21 mouse cellular contexts compared by ENCODE assay signal in genomic region chr11:48844309-48844708, GRCm38 (mm10). TPM values are rescaled to one million over a fixed set of nuclear protein-coding genes. Genes with fewer than 3 reads are reported as not detected.
DNase-seq lines count a peak whose midpoint lies in the region; ATAC-seq and TF ChIP-seq lines count a peak whose summit lies in the region.
"Had no signal": no experiment of that assay in that cellular context is flagged by ENCODE, and none has a peak within 500 bp of the region (broad histone marks: within the 10 kb centered on the region; RNA-seq: fewer than 3 reads in every experiment).

No protein-coding gene starts in this region.

- WGBS in midbrain, embryonic 11.5 days: 53% methylated on average over 6 of the region's 6 CpGs
- 32% methylated on average over 6 of the region's 6 CpGs for WGBS in midbrain, postnatal 0 days

- peaks cover 2% of the 10 kb centered on the region; the same call in 1 of the 2 replicates for H3K27me3 ChIP-seq in midbrain, embryonic 11.5 days (ENCODE audit: control insufficient read depth, insufficient read depth, low read length)
- no peaks in the 10 kb centered on the region for H3K27me3 ChIP-seq in midbrain, postnatal 0 days (ENCODE audit: insufficient read depth, low read length)

- H3K4me3 ChIP-seq in midbrain, embryonic 11.5 days (ENCODE audit: low read depth, low read length): no peak overlapping the region
- no peak overlapping the region for H3K4me3 ChIP-seq in midbrain, postnatal 0 days (ENCODE audit: low read depth, low read length)
- H3K4me3 ChIP-seq: embryonic facial prominence, embryonic 12.5 days; erythroblast, embryonic 14.5 days; forebrain, embryonic 12.5 days; heart, embryonic 10.5 days; hindbrain, embryonic 15.5 days; midbrain, embryonic 10.5 days; neural tube, embryonic 15.5 days had no signal

- no peak overlapping the region for H3K9ac ChIP-seq in midbrain, embryonic 11.5 days (ENCODE audit: low read length)
- no peak overlapping the region for H3K9ac ChIP-seq in midbrain, postnatal 0 days (replicated peaks; ENCODE audit: low read length, poor library complexity, severe bottlenecking)
- H3K9ac ChIP-seq: embryonic facial prominence, embryonic 12.5 days; forebrain, embryonic 12.5 days; hindbrain, embryonic 15.5 days; neural tube, embryonic 15.5 days had no signal

- H3K4me1 ChIP-seq in midbrain, embryonic 11.5 days (ENCODE audit: control insufficient read depth, insufficient read depth, low read length): no peaks in the 10 kb centered on the region
- no peaks in the 10 kb centered on the region for H3K4me1 ChIP-seq in midbrain, postnatal 0 days (ENCODE audit: insufficient read depth, low read length)
- H3K4me1 ChIP-seq: embryonic facial prominence, embryonic 12.5 days; forebrain, embryonic 12.5 days; midbrain, embryonic 10.5 days; neural tube, embryonic 15.5 days had no signal

- no peak for TF ChIP-seq CTCF in midbrain, postnatal 0 days (IDR thresholded peaks at IDR 0.05)

- H3K4me2 ChIP-seq in midbrain, embryonic 11.5 days: no peak overlapping the region
- H3K4me2 ChIP-seq in midbrain, postnatal 0 days (ENCODE audit: low read depth, low read length, poor library complexity, severe bottlenecking): no peak overlapping the region
- H3K4me2 ChIP-seq: embryonic facial prominence, embryonic 12.5 days; forebrain, embryonic 12.5 days; hindbrain, embryonic 15.5 days; liver, embryonic 11.5 days; neural tube, embryonic 15.5 days had no signal

- no peak overlapping the region for H3K27ac ChIP-seq in midbrain, embryonic 11.5 days (ENCODE audit: low read depth, low read length)
- H3K27ac ChIP-seq in midbrain, postnatal 0 days (ENCODE audit: low read depth, low read length): no peak overlapping the region
- H3K27ac ChIP-seq: embryonic facial prominence, embryonic 12.5 days; forebrain, embryonic 12.5 days; heart, embryonic 10.5 days; hindbrain, embryonic 15.5 days; midbrain, embryonic 10.5 days; neural tube, embryonic 15.5 days had no signal

- H3K36me3 ChIP-seq in midbrain, embryonic 11.5 days (ENCODE audit: control insufficient read depth, insufficient read depth, low read length): no peaks in the 10 kb centered on the region
- no peaks in the 10 kb centered on the region for H3K36me3 ChIP-seq in midbrain, postnatal 0 days (ENCODE audit: insufficient read depth, low read length)
- H3K36me3 ChIP-seq: embryonic facial prominence, embryonic 12.5 days; forebrain, embryonic 12.5 days; heart, embryonic 10.5 days; hindbrain, embryonic 15.5 days; midbrain, embryonic 10.5 days; neural tube, embryonic 15.5 days had no signal

- no peaks in the 10 kb centered on the region for H3K9me3 ChIP-seq in midbrain, embryonic 11.5 days (ENCODE audit: control insufficient read depth, low read length)
- no peaks in the 10 kb centered on the region for H3K9me3 ChIP-seq in midbrain, postnatal 0 days (ENCODE audit: low read length)
- H3K9me3 ChIP-seq: embryonic facial prominence, embryonic 12.5 days; forebrain, embryonic 12.5 days; heart, embryonic 10.5 days; hindbrain, embryonic 15.5 days; midbrain, embryonic 10.5 days; neural tube, embryonic 15.5 days had no signal

- DNase-seq in adrenal gland, postnatal 14 days: peak; percentile 40
- no peak for DNase-seq in adrenal gland, adult 18-20 months (ENCODE audit: low spot score in 2 of 2)
- peak; percentile 46 for DNase-seq in kidney, adult 18-20 months
- DNase-seq in kidney, postnatal 10 days: no peak
- peak; percentile 62 for DNase-seq in midbrain, embryonic 11.5 days (ENCODE audit: low spot score, missing footprints)
- DNase-seq in midbrain, postnatal 0 days (ENCODE audit: low spot score): no peak
- no peak for DNase-seq in layer of hippocampus, postnatal 10 days (ENCODE audit: low spot score in 2 of 2)
- DNase-seq: adrenal gland, postnatal 25 days; lung, adult 18-20 months; lung, postnatal 10 days; right cerebral cortex, adult 18-20 months had no signal

- no peak for ATAC-seq in midbrain, embryonic 11.5 days (ENCODE audit: low FRiP score)
- no peak for ATAC-seq in midbrain, postnatal 0 days (ENCODE audit: low FRiP score)
- ATAC-seq in erythroblast, adult 5-6 weeks (replicated peaks; ENCODE audit: low FRiP score, poor library complexity, severe bottlenecking): no peak
- ATAC-seq: CD4-positive, CD25-positive, alpha-beta regulatory T cell, adult 4 months had no signal

RNA-seq across cellular contexts. Expression of gene Gm12184, which starts 17.9 kb away (rescaled TPM):
- 2.3 and 3.5 TPM in 2 replicates for total RNA-seq in adrenal gland, postnatal 14 days (2021)
- total RNA-seq in adrenal gland, adult 18-20 months (2021): 1 to 10 TPM in 1 of 2 experiments, under 1 TPM in 1; 0.76 to 3.1 TPM
- 7.4 and 11.5 TPM in 2 replicates for polyA plus RNA-seq in midbrain, embryonic 11.5 days (2014; fragmentation: Nextera tagmentation; extraction: Ambion mirVana)
- total RNA-seq in midbrain, postnatal 0 days (2014; rRNA removed): 4.3 and 8.2 TPM in 2 replicates
- polyA plus RNA-seq in midbrain, postnatal 0 days (2015; fragmentation: Nextera tagmentation; extraction: Ambion mirVana): 2.4 and 3.0 TPM in 2 replicates
- 3.1 TPM in 1 of 2 replicates, not detected in the other for total RNA-seq in erythroblast, adult 5-6 weeks (2015; ENCODE audit: low replicate concordance)
- 0.68 and 5.3 TPM in 2 replicates for total RNA-seq in erythroblast, adult 5-6 weeks (2017; ENCODE audit: low replicate concordance)
- total RNA-seq in layer of hippocampus, postnatal 10 days (2021): 1 to 10 TPM in 1 of 2 experiments, under 1 TPM in 1; 0.98 to 1.4 TPM

RNA-seq across cellular contexts. Expression of gene Trim7, which starts 18.4 kb away (rescaled TPM):
- total RNA-seq in adrenal gland, postnatal 14 days (2021): 6.1 and 8.5 TPM in 2 replicates
- total RNA-seq in adrenal gland, adult 18-20 months (2021): 1 to 10 TPM; 3.6 to 9.8 TPM
- polyA plus RNA-seq in midbrain, embryonic 11.5 days (2014; fragmentation: Nextera tagmentation; extraction: Ambion mirVana): 0.40 and 0.73 TPM in 2 replicates
- total RNA-seq in midbrain, postnatal 0 days (2014; rRNA removed): 7.7 and 8.6 TPM in 2 replicates
- 3.4 and 3.7 TPM in 2 replicates for polyA plus RNA-seq in midbrain, postnatal 0 days (2015; fragmentation: Nextera tagmentation; extraction: Ambion mirVana)
- total RNA-seq in erythroblast, adult 5-6 weeks (2015; ENCODE audit: low replicate concordance): not detected in 2 replicates
- 0.42 TPM in 1 of 2 replicates, not detected in the other for total RNA-seq in erythroblast, adult 5-6 weeks (2017; ENCODE audit: low replicate concordance)
- total RNA-seq in layer of hippocampus, postnatal 10 days (2021): 1 to 10 TPM; 4.9 to 5.6 TPM
- polyA plus RNA-seq: erythroblast, embryonic 14.5 days had no signal

RNA-seq across cellular contexts. Expression of gene Trim41, which starts 27.2 kb away (rescaled TPM):
- 34.6 and 40.5 TPM in 2 replicates for total RNA-seq in adrenal gland, postnatal 14 days (2021)
- 10 to 100 TPM; 45.9 to 48.9 TPM for total RNA-seq in adrenal gland, adult 18-20 months (2021)
- 3.6 and 3.9 TPM in 2 replicates for polyA plus RNA-seq in midbrain, embryonic 11.5 days (2014; fragmentation: Nextera tagmentation; extraction: Ambion mirVana)
- total RNA-seq in midbrain, postnatal 0 days (2014; rRNA removed): 38.9 and 41.5 TPM in 2 replicates
- polyA plus RNA-seq in midbrain, postnatal 0 days (2015; fragmentation: Nextera tagmentation; extraction: Ambion mirVana): 5.0 and 5.1 TPM in 2 replicates
- total RNA-seq in erythroblast, adult 5-6 weeks (2015; ENCODE audit: low replicate concordance): 3.3 and 12.7 TPM in 2 replicates
- total RNA-seq in erythroblast, adult 5-6 weeks (2017; ENCODE audit: low replicate concordance): 17.6 and 19.5 TPM in 2 replicates
- 10 to 100 TPM; 44.1 to 58.1 TPM for total RNA-seq in layer of hippocampus, postnatal 10 days (2021)

RNA-seq across cellular contexts. Expression of gene Irgm1, which starts 27.2 kb away (rescaled TPM):
- total RNA-seq in adrenal gland, postnatal 14 days (2021): 15.2 and 19.0 TPM in 2 replicates
- total RNA-seq in adrenal gland, adult 18-20 months (2021): 10 to 100 TPM; 16.6 to 27.6 TPM
- 2.2 and 2.3 TPM in 2 replicates for polyA plus RNA-seq in midbrain, embryonic 11.5 days (2014; fragmentation: Nextera tagmentation; extraction: Ambion mirVana)
- 6.2 and 7.6 TPM in 2 replicates for total RNA-seq in midbrain, postnatal 0 days (2014; rRNA removed)
- polyA plus RNA-seq in midbrain, postnatal 0 days (2015; fragmentation: Nextera tagmentation; extraction: Ambion mirVana): 4.9 and 5.8 TPM in 2 replicates
- 54.8 and 67.1 TPM in 2 replicates for total RNA-seq in erythroblast, adult 5-6 weeks (2015; ENCODE audit: low replicate concordance)
- 58.3 and 69.6 TPM in 2 replicates for total RNA-seq in erythroblast, adult 5-6 weeks (2017; ENCODE audit: low replicate concordance)
- total RNA-seq in layer of hippocampus, postnatal 10 days (2021): 1 to 10 TPM; 3.3 TPM
- polyA plus RNA-seq: erythroblast, embryonic 14.5 days had no signal

RNA-seq across cellular contexts. Expression of gene Rack1, which starts 44.2 kb away (rescaled TPM):
- 735 and 919 TPM in 2 replicates for total RNA-seq in adrenal gland, postnatal 14 days (2021)
- 100 to 1,000 TPM; 582 to 604 TPM for total RNA-seq in adrenal gland, adult 18-20 months (2021)
- polyA plus RNA-seq in midbrain, embryonic 11.5 days (2014; fragmentation: Nextera tagmentation; extraction: Ambion mirVana): 592 and 633 TPM in 2 replicates
- total RNA-seq in midbrain, postnatal 0 days (2014; rRNA removed): 932 and 1,043 TPM in 2 replicates
- polyA plus RNA-seq in midbrain, postnatal 0 days (2015; fragmentation: Nextera tagmentation; extraction: Ambion mirVana): 317 and 331 TPM in 2 replicates
- 613 and 630 TPM in 2 replicates for total RNA-seq in erythroblast, adult 5-6 weeks (2015; ENCODE audit: low replicate concordance)
- 242 and 301 TPM in 2 replicates for total RNA-seq in erythroblast, adult 5-6 weeks (2017; ENCODE audit: low replicate concordance)
- 100 to 1,000 TPM; 336 to 363 TPM for total RNA-seq in layer of hippocampus, postnatal 10 days (2021)

Comparison
In these comparisons a context has a peak if more than half of its experiments do, and no peak if none do; other contexts are left out.
1. DNase-seq: peak in adrenal gland, postnatal 14 days (single experiment), kidney, adult 18-20 months (single experiment) and midbrain, embryonic 11.5 days (single experiment); none in adrenal gland, adult 18-20 months (0 of 2), kidney, postnatal 10 days (single experiment), midbrain, postnatal 0 days (single experiment) and layer of hippocampus, postnatal 10 days (0 of 2).